Mouse (Mus musculus) limb, embryonic 14.5 days (tissue): Measurements from ENCODE around the gene Mrpl43. TPM values are rescaled to one million over a fixed set of nuclear protein-coding genes. Genes with fewer than 3 reads are reported as not detected.

Experiments used
- ATAC-seq: fragments of 200-750 bp; cut with Nextera tagmentation; 2 replicates; pipeline ENCODE4 v1.8.0; 2017; ENCODE audit warnings: low read depth, moderate number of reproducible peaks, moderate TSS enrichment; ENCODE audit not compliant: low FRiP score
- DNase-seq: peaks from one replicate; pipeline ENCODE4 v3.0.0-alpha.2; 2015; ENCODE audit warnings: low spot score
- H3K27ac ChIP-seq: fragments of 300-500 bp; sonication (generic); replicated peaks from 2 replicates; pipeline ENCODE4 v1.5.1; 2014; ENCODE audit warnings: low read depth, mild to moderate bottlenecking, low read length, moderate library complexity, mixed read lengths
- H3K27me3 ChIP-seq: fragments of 300-500 bp; sonication (generic); 2 replicates; pipeline ENCODE4 v1.6.1; 2014; ENCODE audit warnings: low read length, mixed read lengths; ENCODE audit not compliant: control insufficient read depth, insufficient read depth
- H3K36me3 ChIP-seq: fragments of 300-500 bp; sonication (generic); 2 replicates; pipeline ENCODE4 v1.6.1; 2014; ENCODE audit warnings: mild to moderate bottlenecking, low read length, moderate library complexity, mixed read lengths; ENCODE audit not compliant: control insufficient read depth, insufficient read depth
- H3K4me1 ChIP-seq: fragments of 300-500 bp; sonication (generic); 2 replicates; pipeline ENCODE4 v1.6.1; 2014; ENCODE audit warnings: antibody characterized with exemption, low read length, mixed read lengths; ENCODE audit not compliant: control insufficient read depth, insufficient read depth
- H3K4me2 ChIP-seq: fragments of 300-500 bp; sonication (generic); replicated peaks from 2 replicates; pipeline ENCODE4 v1.6.1; 2014; ENCODE audit warnings: low read depth, mild to moderate bottlenecking, low read length, moderate library complexity; ENCODE audit not compliant: severe bottlenecking
- H3K4me3 ChIP-seq: fragments of 300-500 bp; sonication (generic); replicated peaks from 2 replicates; pipeline ENCODE4 v1.5.1; 2014; ENCODE audit warnings: low read length
- H3K9ac ChIP-seq: fragments of 300-500 bp; sonication (generic); 2 replicates; pipeline ENCODE4 v1.6.1; 2014; ENCODE audit warnings: mild to moderate bottlenecking, low read depth, low read length, moderate library complexity; ENCODE audit not compliant: severe bottlenecking
- H3K9me3 ChIP-seq: fragments of 300-500 bp; sonication (generic); 2 replicates; pipeline ENCODE4 v1.6.1; 2016; ENCODE audit warnings: low read length; ENCODE audit not compliant: control insufficient read depth
- POLR2A ChIP-seq: fragments of 200-500 bp; IDR thresholded peaks from 2 replicates; pipeline ENCODE4 v1.8.0; 2012; ENCODE audit warnings: inconsistent platforms, mild to moderate bottlenecking, moderate library complexity, borderline replicate concordance; ENCODE audit not compliant: insufficient read depth, insufficient read length; ENCODE audit errors: extremely low read depth
- WGBS: fragments of 180-500 bp; shearing (Covaris S2); extraction: QIAGEN DNeasy Blood & Tissue Kit; methylation state at CpG from one replicate; pipeline ENCODE4 v1.1.7; 2014; 5-methylcytosine and 5-hydroxymethylcytosine counted together
- polyA plus RNA-seq, 2 experiments: library from polyadenylated mRNA; depleted of rRNA in 1 of 2; stranded (reverse) in 1 of 2; unstranded in 1 of 2; fragments of >200 nt; fragmentation: Nextera tagmentation in 1 of 2; extraction: Ambion mirVana in 1 of 2; gene quantifications; 2 replicates each; pipeline versions ENCODE4 v1.2.1 to v1.2.3; 2012 to 2014

The Mrpl43 gene
- polyA plus RNA-seq, 2 experiments: 55.0 to 67.6 TPM

DNA sequence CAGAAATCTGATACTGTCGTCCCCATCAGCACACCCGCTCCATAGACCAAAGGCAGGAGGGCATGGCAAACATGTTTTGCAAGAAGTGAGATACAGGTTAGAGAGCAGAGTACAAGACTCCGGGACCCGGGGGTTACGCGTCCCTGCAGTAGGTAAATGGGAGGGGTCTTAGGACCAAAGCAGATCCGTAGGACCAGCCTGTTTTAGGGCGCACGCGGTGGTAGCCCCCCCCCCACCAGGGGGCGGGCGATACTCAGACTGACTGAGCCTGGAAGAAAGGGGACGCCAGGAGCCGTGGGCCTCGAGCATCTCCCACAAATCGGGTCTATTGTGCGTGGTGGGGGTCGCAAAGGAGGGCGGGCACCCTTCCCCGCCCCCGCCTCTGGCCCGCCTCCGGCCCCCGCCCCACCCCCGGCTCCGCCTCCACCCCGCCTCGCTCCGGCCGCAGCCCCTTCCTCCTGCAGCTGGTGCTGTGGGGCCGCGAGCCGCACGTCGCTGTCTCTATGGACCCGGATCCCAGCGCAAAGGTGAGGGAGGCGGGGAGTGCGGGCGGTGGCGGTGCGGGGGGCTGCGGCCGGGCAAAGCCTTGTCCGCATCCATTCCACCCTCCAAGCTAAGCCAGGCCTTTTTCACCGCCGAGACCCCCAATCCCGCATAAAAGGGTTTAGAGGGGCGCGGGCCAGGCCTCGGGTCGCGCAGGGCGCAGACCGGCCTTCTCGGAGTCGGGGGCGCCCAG is 17.2 kb downstream of the Mrpl43 start, which contains the start of gene Sema4g:
Sema4g (plus strand) TSS at position 271 of the 736 bp plus-strand sequence.
- under 1% methylated on average over 32 of the region's 58 CpGs for WGBS
- no peak for TF ChIP-seq POLR2A
- peaks cover 10% of the 10 kb centered on the region for H3K36me3 ChIP-seq
- peak within 1 kb of the TSS; percentile 81 for H3K4me2 ChIP-seq
- H3K4me1 ChIP-seq: peaks cover 16% of the 10 kb centered on the region; the same call in 1 of the 2 replicates
- DNase-seq (peak; percentile 47), ATAC-seq (peak; percentile 73)
- H3K9ac ChIP-seq: peak within 1 kb of the TSS; percentile 64
- H3K27me3 ChIP-seq: no peaks in the 10 kb centered on the region
- no peak within 1 kb of the TSS for H3K27ac ChIP-seq
- H3K4me3 ChIP-seq: peak within 1 kb of the TSS; percentile 74
- no peaks in the 10 kb centered on the region for H3K9me3 ChIP-seq

DNA sequence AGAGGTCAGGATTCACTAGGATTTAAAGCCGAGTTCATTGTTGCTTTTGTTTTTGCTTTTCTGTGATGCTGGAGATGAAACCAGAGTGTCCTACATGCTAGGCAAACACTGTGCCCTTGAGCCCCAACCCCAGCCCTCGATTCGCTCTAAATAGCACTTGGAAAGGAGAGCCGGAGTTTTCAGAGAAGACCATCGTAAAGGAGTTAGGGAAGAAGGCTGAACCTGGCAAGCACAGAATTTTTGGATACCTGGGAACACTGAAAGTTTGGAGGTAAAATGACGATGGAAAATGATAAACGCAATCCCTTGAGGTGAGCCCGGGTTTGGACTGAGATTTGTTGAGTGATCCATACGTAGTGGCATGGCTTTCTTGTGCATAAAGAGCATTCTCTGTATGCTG is 17.9 kb downstream of the Mrpl43 start:
- no peaks in the 10 kb centered on the region for H3K9me3 ChIP-seq
- no peak overlapping the region for H3K27ac ChIP-seq
- peak overlapping the region; percentile 74 for H3K4me3 ChIP-seq
- ATAC-seq (no peak), DNase-seq (no peak)
- peaks cover 16% of the 10 kb centered on the region; the same call in 1 of the 2 replicates for H3K4me1 ChIP-seq
- peaks cover 15% of the 10 kb centered on the region for H3K36me3 ChIP-seq
- no peak for TF ChIP-seq POLR2A
- H3K4me2 ChIP-seq: peak overlapping the region; percentile 81
- 21% methylated on average over 9 of the region's 9 CpGs for WGBS
- no peaks in the 10 kb centered on the region for H3K27me3 ChIP-seq
- peak overlapping the region; percentile 64; the same call in 1 of the 2 replicates for H3K9ac ChIP-seq

DNA sequence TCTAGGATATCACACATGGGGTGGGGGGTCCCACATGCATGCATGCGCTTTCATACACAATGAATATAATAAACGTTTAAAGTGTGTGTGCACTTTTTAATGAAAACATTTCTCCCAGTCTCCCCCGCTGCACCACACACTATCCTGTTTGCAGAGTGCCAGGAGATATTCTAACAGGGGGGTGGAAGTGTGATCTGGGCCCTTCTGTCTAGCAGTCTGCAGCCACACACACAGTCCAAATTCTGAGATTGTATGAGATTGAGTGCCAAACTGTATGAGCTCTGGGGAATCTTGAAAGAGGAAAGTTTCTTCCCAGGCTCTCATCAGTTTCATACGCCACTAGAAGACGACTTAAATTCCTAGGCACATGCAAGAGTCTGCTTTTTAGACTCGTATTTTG is 18.4 kb downstream of the Mrpl43 start:
- H3K27ac ChIP-seq: no peak overlapping the region
- no peaks in the 10 kb centered on the region for H3K9me3 ChIP-seq
- no peak overlapping the region for H3K4me2 ChIP-seq
- peaks cover 16% of the 10 kb centered on the region for H3K36me3 ChIP-seq
- no peak for TF ChIP-seq POLR2A
- no peak overlapping the region for H3K9ac ChIP-seq
- DNase-seq: no peak
- peaks cover 16% of the 10 kb centered on the region; the same call in 1 of the 2 replicates for H3K4me1 ChIP-seq
- ATAC-seq: no peak
- 63% methylated on average over 6 of the region's 6 CpGs for WGBS
- no peak overlapping the region for H3K4me3 ChIP-seq
- no peaks in the 10 kb centered on the region for H3K27me3 ChIP-seq

DNA sequence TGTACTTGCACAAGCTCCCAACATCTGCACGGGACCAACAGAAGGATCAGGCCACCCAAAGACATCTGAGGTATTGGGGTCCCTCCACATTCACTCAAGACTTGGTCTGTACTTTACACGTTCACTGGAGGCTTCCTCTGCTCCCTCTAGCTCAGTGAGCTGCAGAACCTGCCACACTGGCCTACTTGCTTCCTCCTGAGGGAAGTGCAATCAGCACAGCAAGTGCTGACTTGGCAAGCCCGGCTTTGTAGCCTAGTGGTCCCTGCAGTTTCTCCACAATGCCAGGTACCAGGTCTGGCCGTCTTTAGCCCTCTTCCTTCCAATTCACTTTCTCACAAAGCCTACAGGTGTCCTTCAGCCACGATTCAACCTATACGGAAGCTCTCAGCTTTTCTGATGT is 19.2 kb downstream of the Mrpl43 start:
- ATAC-seq (no peak), DNase-seq (no peak)
- Histone ChIP-seq H3K27ac (no peak overlapping the region), H3K4me2 (no peak overlapping the region), H3K4me3 (no peak overlapping the region), H3K4me1 (peaks cover 16% of the 10 kb centered on the region; the same call in 1 of the 2 replicates), H3K36me3 (peaks cover 15% of the 10 kb centered on the region), H3K9ac (no peak overlapping the region), H3K9me3 (no peaks in the 10 kb centered on the region), H3K27me3 (no peaks in the 10 kb centered on the region)
- 70% methylated on average over 6 of the region's 6 CpGs for WGBS
- TF ChIP-seq POLR2A: no peak

DNA sequence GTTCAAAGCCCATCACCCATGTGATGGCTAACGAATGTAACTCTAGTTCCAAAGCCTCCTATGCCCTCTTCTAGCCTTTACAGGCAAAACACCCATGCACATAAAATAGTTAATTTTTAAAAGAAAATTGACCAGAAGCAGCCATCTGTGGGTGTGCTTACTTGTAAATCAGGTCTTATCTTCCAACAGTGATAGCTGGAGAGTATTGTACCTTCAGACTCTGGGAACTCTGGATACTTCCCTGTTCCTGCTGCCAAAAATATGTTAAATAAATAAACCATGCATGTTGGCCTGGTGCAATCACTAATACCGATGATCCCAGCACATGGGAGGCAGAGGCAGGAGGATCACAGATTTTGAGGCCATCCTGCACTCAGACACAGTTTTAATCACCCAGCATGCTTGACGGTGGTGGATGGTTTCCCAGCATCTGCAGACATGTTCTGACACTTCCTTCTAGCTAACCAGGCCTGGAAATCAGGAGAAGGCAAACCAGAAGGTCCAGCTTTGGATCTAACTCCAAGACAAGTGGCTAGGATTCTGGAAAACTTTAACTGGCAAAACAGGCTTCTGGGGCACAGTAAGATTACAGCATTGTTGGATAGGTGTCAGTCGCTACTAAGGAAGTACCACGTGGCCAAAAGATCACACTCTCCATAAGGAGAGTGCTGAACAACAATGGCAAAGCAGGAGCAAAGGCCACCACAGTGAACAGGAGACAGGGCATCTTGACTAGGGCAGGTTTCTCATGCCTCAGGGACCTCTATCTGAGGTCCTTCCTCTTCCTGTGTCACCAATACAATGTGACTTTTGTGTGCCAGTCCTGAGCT is 20.9 kb downstream of the Mrpl43 start:
- Histone ChIP-seq H3K4me3 (no peak overlapping the region), H3K27ac (no peak overlapping the region), H3K36me3 (peaks cover 29% of the 10 kb centered on the region), H3K4me1 (peaks cover 13% of the 10 kb centered on the region; the same call in 1 of the 2 replicates), H3K4me2 (no peak overlapping the region), H3K27me3 (no peaks in the 10 kb centered on the region), H3K9me3 (no peaks in the 10 kb centered on the region), H3K9ac (no peak overlapping the region)
- ATAC-seq (no peak), DNase-seq (no peak)
- TF ChIP-seq POLR2A: no peak
- WGBS: 62% methylated on average over 5 of the region's 5 CpGs
